Mouse (Mus musculus) ovary, postnatal 10 days (tissue): Measurements from ENCODE around the gene Usp22.
"Not testable (repeated sequence)": the region's sequence is repeated elsewhere in the genome, so short reads cannot be mapped to it uniquely, and the experiment has no call there.

ENCODE experiments used
- DNase-seq: peaks from one replicate; pipeline ENCODE4 v3.0.0; 2022; ENCODE audit warnings: low spot score

The Usp22 gene

GRCm38 (mm10) chr11:61190776-61191175, 15.9 kb upstream of the Usp22 start:
- DNase-seq = no peak

- DNase-seq = no peak
Observed at GRCm38 (mm10) chr11:61183820-61184219, 9.0 kb upstream of the Usp22 start.

- no peak for DNase-seq
Observed at GRCm38 (mm10) chr11:61181624-61182023, 6.8 kb upstream of the Usp22 start.

- DNase-seq = no peak
Observed at GRCm38 (mm10) chr11:61180361-61180760, 5.5 kb upstream of the Usp22 start.

- no peak for DNase-seq
Observed at GRCm38 (mm10) chr11:61176321-61176720, 1.5 kb upstream of the Usp22 start.

GRCm38 (mm10) chr11:61175778-61176177, 923 bp upstream of the Usp22 start:
- no peak for DNase-seq

GRCm38 (mm10) chr11:61174291-61174820, 499 bp downstream of the Usp22 start:
- no peak for DNase-seq

- not testable (repeated sequence) for DNase-seq
Observed at GRCm38 (mm10) chr11:61173477-61173876, 1.4 kb downstream of the Usp22 start.

- DNase-seq = no peak
Observed at GRCm38 (mm10) chr11:61170184-61170583, 4.7 kb downstream of the Usp22 start.

GRCm38 (mm10) chr11:61164881-61165280, 10.0 kb downstream of the Usp22 start:
- DNase-seq = no peak

- DNase-seq = no peak
Observed at GRCm38 (mm10) chr11:61164366-61164765, 10.5 kb downstream of the Usp22 start.

- DNase-seq = no peak
Observed at GRCm38 (mm10) chr11:61163341-61163740, 11.5 kb downstream of the Usp22 start.

- DNase-seq = no peak
Observed at GRCm38 (mm10) chr11:61162776-61163175, 12.1 kb downstream of the Usp22 start.

GRCm38 (mm10) chr11:61161121-61161520, 13.7 kb downstream of the Usp22 start:
- no peak for DNase-seq

- DNase-seq = no peak
Observed at GRCm38 (mm10) chr11:61159796-61160732, 14.8 kb downstream of the Usp22 start.

- DNase-seq = no peak
Observed at GRCm38 (mm10) chr11:61158141-61158540, 16.7 kb downstream of the Usp22 start.

GRCm38 (mm10) chr11:61155727-61156126, 19.1 kb downstream of the Usp22 start:
- DNase-seq = no peak

- no peak for DNase-seq
Observed at GRCm38 (mm10) chr11:61150233-61151001, 24.4 kb downstream of the Usp22 start.

- no peak for DNase-seq
Observed at GRCm38 (mm10) chr11:61147300-61147683, 27.6 kb downstream of the Usp22 start.

- no peak for DNase-seq
Observed at GRCm38 (mm10) chr11:61146645-61147299, 28.1 kb downstream of the Usp22 start.

- no peak for DNase-seq
Observed at GRCm38 (mm10) chr11:61145551-61145950, 29.3 kb downstream of the Usp22 start.
